Mouse (Mus musculus) cerebellum, postnatal 25 days (tissue): ENCODE data around the gene Psme2b.
"Not testable (repeated sequence)": the region's sequence is repeated elsewhere in the genome, so short reads cannot be mapped to it uniquely, and the experiment has no call there.

Experiments
- DNase-seq, 2 experiments: peaks; one replicate each; pipeline ENCODE4 v3.0.0; 2021; ENCODE audit warnings: mixed read lengths in 2 of 2

Psme2b gene

DNA sequence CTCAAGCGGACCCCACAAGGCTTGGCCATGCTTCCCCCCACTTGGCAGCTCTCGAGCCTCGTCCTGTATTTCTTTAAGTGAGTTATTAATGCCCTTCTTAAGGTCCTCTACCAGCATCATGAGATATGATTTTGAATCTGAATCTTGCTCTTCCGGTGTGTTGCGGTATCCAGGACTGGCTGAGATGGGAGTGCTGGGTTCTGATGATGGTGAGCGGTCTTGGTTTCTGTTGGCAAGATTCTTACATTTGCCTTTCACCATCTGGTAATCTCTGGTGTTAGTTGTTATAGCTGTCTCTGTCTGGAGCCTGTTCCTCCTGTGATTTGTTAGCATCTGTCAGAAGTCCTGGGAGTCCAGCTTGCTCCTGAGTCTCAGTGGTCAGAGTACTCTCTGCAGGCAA, at the start of gene Psme2b:
Psme2b (minus strand) TSS at position 101 of the 400 bp plus-strand sequence.
- not testable (repeated sequence) for DNase-seq

DNA sequence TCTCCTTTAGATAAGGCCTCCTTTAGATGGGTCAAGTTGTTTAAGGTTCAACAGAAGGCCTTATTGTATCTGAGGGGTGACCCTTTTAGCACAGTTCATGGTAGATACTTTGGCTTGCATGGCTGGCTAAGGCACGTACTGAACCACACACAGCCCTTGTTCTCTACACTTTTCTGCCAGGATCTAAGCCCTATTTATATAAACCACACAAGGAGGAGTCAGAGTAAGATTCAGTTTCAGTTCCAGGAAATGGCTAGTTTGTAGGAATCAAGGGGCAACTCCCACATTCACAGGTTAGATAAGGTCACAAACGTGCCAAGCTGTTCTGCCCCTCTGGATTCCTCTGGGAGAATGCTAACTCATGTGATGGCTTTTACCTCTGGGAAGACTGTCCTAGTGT, 48.0 kb upstream of the Psme2b start, which contains the start of gene Tgtp1:
Tgtp1 (minus strand) TSS at position 155 of the 400 bp plus-strand sequence.
- not testable (repeated sequence) for DNase-seq

DNA sequence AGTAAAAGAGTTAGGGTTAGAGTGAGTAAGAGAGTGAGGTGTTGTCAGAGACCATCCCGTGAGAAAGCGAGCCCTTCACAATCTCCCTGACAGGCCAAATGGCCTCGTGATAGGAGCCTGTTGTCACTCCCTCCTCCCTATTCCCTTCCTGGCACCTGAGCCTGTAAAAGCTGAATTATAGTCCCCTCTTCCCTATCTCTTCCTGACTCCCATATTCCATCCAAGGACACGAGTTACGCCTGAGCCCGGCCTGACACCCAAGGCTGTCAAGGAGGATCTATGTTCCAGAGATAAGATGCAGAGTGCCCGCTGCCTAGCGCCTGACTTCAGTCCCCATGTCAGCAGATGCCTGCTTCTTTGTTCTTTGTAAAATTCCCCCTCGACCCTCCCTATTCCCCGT, 47.3 kb upstream of the Psme2b start:
- DNase-seq: not testable (repeated sequence)

DNA sequence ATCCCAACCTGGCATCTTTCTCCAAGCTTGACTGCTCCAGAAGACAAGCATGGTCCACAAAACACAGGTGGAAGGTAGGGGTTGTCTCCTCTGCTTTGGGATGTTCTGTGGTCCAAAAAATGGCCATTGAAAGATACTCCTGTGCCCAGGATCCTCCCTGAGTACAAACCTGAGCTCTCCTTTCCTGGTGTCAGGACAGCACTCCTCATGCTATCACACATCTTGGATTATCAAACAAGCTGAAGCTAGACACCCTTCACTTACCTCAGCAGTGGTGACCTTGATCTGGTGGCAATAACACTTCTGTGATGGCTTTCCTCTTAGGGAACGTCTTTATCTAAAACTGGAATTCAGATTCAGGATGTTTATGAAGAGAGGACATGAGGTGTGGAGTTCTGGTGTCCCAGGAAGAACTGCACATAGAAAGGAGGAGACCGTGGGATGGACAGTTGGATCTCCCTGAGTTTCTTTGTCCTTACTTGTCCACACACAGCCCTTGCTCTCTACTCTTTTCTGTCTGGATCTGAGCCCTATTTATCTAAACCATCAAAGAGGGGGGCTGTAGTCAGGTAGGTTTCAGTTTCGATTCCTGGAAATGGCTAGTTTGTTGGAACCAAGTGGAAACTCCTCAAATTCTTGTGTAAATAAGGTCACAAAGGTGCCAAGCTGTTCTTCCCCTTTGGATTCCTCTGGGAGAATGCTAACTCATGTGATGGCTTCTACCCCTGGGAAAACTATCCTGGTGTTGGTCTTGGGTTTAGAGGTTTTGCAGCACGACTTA, 45.9 kb upstream of the Psme2b start, which contains the start of gene Gm12185:
Gm12185 (minus strand) TSS at position 487 of the 781 bp plus-strand sequence.
- not testable (repeated sequence) for DNase-seq

DNA sequence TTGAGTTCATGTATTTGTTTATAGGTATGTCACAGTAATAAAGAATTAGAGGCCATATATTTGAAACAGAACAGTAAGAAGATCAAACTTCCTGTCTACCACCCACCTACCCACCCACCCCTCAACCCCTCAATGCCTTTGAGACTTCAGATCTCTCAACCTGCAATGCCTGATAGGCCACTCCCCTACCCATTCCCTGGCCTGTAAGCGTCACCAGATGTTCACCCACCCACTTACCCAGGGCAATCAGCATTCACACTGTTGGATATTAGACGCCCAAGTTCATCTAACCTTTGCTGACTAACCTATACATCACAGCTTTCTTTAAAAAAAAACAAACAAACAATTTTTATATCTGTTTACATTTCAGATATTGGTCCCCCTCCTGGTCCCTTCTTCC, 44.0 kb upstream of the Psme2b start:
- DNase-seq: not testable (repeated sequence)

DNA sequence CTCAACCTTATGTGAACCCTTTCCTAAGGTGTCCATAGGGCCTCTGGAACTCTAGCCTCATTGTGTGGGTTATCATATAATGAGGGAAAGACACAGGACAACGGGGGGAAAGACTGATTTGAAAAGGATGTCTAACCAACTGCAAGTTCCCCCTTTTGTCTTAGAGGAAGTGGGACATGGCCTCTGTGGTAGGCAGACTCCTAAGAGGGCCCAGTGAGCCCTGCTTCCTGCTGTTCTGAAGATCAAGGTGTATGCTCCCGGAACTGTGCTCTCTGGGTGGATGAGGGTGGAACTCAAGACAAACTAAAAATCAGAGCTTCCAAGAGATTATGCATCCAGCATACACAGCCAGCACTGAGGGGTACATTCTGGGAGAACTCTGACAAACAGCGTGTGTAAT, 42.2 kb upstream of the Psme2b start:
- DNase-seq: not testable (repeated sequence)

DNA sequence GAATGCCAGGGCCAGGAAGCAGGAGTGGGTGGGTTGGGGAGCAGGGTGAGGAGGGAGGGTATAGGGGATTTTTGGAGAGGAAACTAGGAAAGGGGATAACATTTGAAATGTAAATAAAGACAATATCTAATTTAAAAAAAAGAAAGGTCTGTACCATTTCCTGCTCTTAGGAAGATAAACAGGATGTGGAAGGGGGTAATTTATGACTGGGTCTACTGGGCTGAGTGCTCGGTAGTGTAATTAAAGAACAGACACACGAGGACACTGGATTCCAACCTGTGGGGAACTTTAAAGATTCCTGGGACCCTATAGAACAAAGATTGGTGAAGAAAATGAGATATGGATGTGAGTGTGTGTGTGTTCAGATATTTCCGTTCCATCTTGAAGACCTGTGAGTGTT, 36.9 kb upstream of the Psme2b start:
- not testable (repeated sequence) for DNase-seq

DNA sequence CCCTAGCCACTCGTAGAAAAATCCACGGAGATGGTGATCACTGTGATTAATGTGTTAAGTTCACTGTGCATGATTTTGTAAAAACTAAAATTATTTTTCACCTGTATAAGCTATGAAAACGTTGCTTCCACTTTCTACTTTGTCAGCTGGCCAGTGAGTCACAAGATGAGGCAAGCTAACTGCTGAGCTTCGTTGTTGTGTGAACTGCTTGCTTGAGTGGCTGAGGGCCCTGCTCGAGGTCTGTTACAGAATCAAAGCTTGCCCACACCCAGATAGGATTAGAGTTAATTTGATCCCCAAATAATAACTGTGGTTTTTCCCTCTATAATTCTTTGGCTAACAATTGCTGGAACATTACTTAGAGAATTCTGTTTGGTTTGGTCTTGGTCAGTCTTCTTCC, 34.1 kb upstream of the Psme2b start:
- not testable (repeated sequence) for DNase-seq

DNA sequence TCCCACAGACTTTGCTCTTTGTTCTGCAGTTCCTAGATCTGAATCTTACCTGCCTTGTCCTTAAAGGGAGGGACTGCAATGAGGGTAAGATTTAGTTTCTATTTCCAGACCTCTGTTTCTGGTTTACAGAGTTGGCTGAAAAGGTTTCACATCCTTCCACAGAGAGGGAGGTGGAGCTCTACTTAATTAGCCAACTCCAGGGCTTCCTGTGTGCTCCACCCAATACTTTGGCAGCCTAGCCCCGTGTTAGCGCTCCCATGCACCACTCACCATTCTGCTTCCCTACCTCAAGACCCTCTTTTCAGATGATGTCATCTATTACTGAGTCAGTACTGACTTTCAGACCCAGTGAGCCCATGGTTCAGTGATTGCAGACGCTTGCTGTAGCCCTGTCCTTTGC, 33.3 kb upstream of the Psme2b start, which contains the start of gene 9930111J21Rik1:
9930111J21Rik1 (minus strand) TSS at position 148 of the 400 bp plus-strand sequence.
- DNase-seq: not testable (repeated sequence)

DNA sequence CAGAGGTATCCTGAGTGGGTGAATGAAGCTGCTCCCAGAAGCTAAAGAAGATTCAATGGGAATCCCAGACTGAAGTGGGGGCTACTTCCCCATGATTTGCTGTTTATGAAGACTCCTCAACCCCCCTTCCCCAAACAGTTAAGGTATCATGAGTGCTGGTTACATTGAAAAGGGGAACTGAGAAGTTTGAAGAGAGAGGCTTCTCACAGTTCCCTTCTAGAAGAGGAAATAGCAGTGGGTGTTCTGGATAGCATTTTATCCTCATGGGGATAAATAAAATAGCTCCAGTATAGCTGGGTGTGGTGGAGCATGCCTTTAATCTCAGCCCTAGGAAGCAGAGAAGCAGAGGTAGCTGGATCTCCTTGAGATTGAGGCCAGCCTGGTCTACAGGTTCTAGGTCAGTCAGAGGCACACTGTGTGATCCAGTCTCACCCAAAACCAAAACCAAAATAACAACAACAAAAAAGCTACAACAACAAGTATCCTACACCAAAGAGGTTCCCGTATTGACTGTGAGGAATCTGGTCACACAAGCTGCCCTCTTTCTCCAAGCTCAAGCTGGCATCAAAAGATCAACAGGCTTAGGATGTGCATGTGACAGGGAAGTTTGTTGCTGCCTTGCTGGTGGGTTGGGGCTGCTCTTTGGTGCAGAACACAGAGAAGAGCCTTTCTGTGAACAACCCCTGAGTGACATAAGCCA, 32.4 kb upstream of the Psme2b start, which contains the start of gene Olfr56:
Olfr56 (plus strand) TSS at position 650 of the 700 bp plus-strand sequence.
- DNase-seq: not testable (repeated sequence)

DNA sequence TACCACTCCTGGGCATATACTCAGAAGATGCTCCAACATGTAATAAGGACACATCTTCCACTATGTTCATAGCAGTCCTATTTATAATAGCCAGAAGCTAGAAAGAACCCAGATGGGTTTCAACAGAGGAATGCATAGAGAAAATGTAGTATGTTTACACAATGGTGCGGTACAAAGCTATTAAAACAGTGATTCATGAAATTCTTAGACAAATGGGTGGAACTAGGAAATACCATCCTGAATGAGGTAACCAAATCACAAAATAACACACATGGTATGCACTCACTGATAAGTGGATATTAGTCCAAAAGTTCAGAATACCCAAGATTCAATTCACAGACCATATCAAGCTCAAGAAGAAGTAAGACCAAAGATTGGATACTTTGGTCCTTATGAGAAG, 28.7 kb upstream of the Psme2b start:
- not testable (repeated sequence) for DNase-seq

DNA sequence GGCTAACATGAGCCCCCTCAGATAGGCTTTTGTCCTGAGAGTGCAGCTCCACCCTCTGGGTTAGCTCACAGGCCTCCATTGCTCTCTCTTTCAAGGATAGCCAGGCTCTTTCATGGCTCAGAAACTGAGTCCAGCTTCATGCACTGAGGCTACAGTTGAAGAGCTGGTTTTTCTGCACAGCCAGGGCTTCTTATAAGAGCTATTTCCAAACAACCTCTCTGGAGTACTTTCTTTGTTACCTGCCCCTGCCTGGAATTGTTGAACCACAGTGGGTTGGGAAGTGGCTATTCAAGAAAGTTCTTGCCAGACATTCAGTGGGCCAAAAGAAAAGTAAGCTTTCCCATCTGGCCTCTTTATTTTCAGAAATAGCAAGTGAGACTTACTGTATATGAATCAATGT, 6.7 kb downstream of the Psme2b start:
- not testable (repeated sequence) for DNase-seq

DNA sequence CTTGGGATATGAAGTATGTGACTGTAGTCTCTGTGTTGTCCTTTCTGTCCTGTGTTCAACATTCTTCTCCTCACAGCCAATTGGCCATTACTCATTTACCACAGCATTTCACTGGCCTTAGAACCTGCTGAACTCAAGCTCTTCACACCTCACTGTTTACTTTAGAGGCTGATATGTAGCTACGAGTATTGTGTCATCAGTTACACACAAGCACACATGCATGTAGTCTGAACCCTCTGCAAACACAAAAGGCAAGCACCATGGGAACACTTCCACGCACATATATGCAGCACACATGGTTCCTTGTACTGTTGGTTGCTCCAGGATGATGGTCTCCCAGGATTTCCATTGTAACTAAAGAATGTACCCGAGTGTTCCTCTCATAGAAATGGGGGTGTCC, 10.7 kb downstream of the Psme2b start:
- not testable (repeated sequence) for DNase-seq

DNA sequence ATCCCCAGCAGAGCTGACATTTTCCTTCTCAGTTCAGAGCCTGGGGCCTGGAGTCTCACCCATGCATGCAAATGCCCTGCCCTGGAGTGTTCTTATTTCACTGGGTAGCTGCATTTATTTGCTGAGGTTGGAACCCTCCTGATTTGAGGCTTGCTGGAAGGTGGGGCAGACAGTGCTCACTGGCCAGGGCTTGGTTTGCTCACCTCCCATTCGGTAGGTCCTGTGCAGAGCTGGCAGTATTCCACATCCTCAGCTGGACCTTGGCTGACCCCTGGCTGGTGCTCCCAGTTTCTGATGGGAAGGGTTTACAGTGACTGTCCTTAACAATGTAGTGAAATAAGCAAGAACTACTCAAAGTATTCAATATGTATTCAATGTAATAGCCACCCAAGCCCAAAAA, 12.1 kb downstream of the Psme2b start:
- DNase-seq: not testable (repeated sequence)

DNA sequence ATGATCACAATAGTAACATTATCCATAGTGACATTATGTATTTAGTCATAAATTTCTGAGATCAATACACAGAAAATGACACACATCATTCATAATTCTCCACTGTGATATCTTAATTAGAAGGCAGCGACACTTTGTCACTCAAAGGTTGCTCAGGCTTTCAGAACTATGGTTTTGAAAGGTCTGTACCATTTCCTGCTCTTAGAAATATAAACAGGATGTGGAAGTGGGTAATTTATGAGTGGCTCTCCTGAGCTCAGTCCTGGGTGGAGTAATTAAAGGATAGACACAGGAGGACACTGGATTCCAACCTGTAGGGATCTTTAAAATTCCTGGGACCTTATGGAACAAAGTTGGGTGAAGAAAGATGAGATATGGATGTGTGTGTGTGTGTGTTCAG, 12.6 kb downstream of the Psme2b start:
- not testable (repeated sequence) for DNase-seq

DNA sequence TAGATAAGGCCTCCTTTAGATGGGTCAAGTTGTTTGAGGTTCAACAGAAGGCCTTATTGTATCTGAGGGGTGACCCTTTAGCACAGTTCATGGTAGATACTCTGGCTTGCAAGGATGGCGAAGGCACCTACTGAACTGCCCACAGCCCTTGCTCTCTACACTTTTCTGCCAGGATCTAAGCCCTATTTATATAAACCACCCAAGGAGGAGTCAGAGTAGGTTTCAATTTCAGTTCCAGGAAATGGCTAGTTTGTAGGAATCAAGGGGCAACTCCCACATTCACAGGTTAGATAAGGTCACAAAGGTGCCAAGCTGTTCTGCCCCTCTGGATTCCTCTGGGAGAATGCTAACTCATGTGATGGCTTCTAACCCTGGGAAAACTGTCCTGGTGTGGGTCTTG, 17.9 kb downstream of the Psme2b start:
- DNase-seq: not testable (repeated sequence)

DNA sequence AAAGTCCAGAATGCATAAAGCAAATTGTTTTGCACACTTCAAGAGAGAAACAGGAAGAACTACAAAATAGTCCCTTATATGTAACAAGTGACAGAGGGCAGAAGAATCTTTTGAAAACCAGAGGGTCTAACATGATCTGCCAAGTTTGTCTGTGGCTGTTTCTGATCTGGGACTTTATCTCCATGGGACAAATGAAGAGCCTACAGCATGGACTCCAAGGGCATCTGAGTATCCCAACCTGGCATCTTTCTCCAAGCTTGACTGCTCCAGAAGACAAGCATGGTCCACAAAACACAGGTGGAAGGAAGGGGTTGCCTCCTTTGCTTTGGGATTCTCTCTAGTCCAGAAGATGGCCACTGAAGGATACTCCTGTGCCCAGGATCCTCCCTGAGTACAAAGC, 19.6 kb downstream of the Psme2b start:
- not testable (repeated sequence) for DNase-seq

DNA sequence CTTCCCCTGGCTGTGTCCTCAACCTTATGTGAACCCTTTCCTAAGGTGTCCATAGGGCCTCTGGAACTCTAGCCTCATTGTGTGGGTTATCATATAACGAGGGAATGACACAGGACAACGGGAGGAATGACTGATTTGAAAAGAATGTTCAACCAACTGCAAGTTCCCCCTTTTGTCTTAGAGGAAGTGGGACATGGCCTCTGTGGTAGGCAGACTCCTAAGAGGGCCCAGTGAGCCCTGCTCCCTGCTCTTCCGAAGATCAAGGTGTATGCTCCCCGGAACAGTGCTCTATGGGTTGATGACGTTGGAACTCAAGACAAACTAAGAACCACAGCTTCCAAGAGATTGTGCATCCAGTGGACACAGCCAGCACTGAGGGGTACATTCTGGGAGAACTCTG, 22.2 kb downstream of the Psme2b start:
- DNase-seq: not testable (repeated sequence)

DNA sequence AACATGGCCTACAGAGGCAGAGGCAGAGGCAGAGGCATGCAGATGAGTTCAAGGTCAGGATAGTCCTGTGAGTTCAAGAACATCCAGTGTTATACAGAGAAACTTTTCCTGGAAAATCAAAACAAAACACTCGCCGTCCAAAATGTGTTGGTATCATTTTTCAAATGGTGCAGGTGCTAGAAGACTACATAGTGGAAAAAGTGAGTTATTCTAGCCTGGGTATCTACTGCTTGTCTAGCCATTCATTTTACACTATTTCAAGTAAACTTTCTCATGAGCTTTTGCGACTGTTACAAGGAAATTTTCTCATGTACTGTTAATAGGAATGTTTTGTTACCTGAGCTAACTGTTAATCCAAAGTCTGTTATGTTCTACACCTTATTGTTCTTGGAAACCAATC, 27.6 kb downstream of the Psme2b start:
- DNase-seq: no peak

DNA sequence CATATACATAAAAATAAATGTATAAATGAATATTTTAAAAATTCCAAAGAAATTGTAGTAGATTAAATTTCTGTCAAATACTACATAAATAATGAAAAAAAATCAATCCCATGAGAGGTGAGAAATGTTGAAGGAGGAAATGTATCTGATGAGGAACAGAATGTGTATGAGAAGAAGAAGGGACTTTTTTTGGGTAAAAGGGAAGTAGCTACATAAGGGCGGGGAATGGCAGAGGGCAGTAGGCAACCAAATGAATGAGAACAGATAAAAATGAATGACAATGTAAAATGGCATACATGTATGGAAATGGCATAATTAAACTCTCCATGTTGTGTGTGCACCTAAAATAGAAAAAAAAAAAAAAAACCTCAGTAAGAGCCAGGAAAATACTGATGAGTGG, 32.4 kb downstream of the Psme2b start:
- no peak for DNase-seq

DNA sequence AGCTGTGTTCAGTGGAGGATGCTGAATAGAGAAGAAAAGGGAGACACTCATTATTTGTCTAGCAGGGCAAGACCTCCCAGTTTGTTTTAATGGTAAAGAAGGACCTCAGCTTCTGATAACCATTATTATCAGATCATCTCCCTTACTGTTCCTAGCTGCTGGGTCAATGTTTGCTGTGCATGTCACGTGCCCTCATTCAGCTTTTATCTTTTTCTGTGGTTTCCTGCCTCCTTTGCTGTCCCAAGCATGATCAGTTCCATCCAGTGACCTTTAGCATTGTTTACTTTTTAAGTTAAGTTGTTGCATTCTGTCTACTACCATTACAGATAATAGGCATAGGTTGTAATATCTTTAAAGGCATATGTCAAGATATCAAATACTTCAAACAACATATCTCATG, 37.5 kb downstream of the Psme2b start:
- no peak for DNase-seq

DNA sequence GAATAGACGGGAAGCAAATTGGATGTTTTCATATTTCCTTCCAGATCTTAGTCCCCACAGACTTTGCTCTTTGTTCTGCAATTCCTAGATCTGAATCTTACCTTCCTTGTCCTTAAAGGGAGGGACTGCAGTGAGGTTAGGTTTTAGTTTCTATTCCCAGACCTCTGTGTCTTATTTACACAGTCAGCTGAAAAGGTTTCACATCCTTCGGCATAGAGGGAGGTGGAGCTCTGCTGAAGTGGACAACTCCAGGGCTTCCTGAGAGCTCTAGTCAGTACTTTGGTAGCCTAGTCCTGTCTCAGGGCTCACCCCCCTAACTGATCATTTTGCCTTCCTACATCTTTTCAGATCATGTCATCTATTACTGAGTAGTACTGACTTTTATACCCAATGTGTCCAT, 44.0 kb downstream of the Psme2b start, which contains the start of gene Gm5431:
Gm5431 (minus strand) TSS at position 194 of the 400 bp plus-strand sequence.
- DNase-seq: no peak

DNA sequence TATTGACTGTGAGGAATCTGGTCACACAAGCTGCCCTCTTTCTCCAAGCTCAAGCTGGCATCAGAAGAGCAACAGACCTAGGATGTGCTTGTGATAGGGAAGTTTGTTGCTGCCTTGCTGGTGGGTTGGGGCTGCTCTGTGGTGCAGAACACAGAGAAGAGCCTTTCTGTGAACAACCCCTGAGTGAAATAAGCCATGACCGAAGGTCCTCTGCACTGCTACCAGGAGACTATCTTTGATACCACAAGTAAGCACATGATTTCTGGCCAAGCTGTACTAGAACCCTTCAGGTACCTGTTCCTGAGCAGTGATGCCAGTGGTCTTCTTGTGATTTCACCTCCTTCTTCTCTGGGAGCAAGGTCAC, 44.4 kb downstream of the Psme2b start:
- not testable (repeated sequence) for DNase-seq
